Mouse (Mus musculus): ENCODE measurements at regions not wholly inside any gene's neighbourhood (a gene's known extent, or its start where the extent isn't known, plus 50 kb on each side); places are given as distances from the start of the nearest gene placed in this dataset.

DNA sequence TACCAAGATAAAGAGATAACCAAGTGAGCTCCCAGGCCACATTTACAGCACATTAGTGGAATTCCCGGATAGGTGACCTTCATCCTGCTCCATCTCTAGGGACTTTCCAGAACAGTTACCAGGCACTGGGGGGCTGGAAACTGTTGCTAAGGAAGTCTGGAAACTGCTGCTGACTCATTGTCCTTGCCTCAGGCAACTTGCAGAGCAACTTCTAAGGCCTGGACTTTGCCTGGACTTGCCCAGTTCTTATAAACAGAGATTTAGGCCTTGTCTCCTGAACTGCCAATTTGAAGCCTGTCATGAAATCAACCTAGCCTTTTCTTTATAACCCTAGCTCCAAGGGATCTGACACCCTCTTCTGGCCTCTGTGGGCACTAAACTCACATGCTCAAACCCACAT, 224.0 kb upstream of the Gm6657 start:
- no peak for ATAC-seq (ENCODE audit: borderline replicate concordance, extremely low read depth, low FRiP score, low TSS enrichment)
- Histone ChIP-seq H3K4me1 (no peaks in the 10 kb centered on the region), H3K4me2 (no peak overlapping the region), H3K27ac (no peak overlapping the region), H3K27me3 (no peaks in the 10 kb centered on the region), H3K36me3 (no peaks in the 10 kb centered on the region), H3K9ac (no peak overlapping the region), H3K9me3 (no peaks in the 10 kb centered on the region), H3K4me3 (no peak overlapping the region)
- WGBS: 83% methylated on average over 1 of the region's 1 CpGs

DNA sequence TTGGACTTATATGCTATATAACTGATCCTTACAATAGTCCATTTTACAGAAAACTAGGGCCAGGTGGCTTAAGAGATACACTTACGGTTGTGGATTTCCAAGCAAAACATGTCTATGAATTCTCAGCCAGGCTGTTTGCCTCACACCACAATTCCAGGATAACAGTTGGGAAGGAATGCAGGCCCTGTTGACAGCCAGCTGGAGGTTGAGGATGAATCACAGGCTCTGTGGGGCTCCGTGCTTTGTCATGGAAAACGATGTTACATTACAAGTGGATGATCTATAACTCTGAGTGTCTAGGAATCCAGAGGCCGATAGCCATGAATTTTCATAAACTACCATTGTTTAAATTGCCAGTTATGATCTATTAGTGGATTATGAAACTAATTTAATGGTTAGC, 221.9 kb upstream of the Gm6657 start:
- H3K4me2 ChIP-seq: no peak overlapping the region
- H3K27ac ChIP-seq: no peak overlapping the region
- WGBS: 43% methylated on average over 4 of the region's 4 CpGs
- H3K9ac ChIP-seq: no peak overlapping the region
- no peak for ATAC-seq (ENCODE audit: borderline replicate concordance, extremely low read depth, low FRiP score, low TSS enrichment)
- H3K4me1 ChIP-seq: no peaks in the 10 kb centered on the region
- no peak overlapping the region for H3K4me3 ChIP-seq
- no peaks in the 10 kb centered on the region for H3K9me3 ChIP-seq
- no peaks in the 10 kb centered on the region for H3K36me3 ChIP-seq
- no peaks in the 10 kb centered on the region for H3K27me3 ChIP-seq

DNA sequence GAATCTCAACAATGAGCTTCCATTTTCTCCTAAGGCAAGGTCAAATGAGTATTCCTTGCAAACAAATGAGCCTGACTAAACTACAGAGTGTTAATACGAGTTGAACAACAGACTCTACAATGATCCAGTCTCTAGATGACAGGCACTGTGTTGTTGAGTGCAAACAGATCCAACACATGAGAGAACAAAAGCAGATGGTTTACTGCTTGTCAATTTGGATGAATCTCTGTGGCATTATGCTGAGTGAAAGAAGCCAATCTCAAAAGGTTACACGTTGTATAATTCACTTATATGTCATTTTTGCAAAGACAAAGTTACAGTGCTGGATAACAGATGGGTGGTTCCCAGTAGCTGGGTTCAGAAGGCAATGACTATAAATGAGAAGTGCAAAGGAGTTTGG, 217.1 kb upstream of the Gm6657 start:
- no peaks in the 10 kb centered on the region for H3K4me1 ChIP-seq
- H3K9me3 ChIP-seq: no peaks in the 10 kb centered on the region
- WGBS: 73% methylated on average over 2 of the region's 2 CpGs
- H3K4me3 ChIP-seq: no peak overlapping the region
- H3K4me2 ChIP-seq: no peak overlapping the region
- H3K9ac ChIP-seq: no peak overlapping the region
- no peak for ATAC-seq (ENCODE audit: borderline replicate concordance, extremely low read depth, low FRiP score, low TSS enrichment)
- no peaks in the 10 kb centered on the region for H3K27me3 ChIP-seq
- no peak overlapping the region for H3K27ac ChIP-seq
- no peaks in the 10 kb centered on the region for H3K36me3 ChIP-seq

DNA sequence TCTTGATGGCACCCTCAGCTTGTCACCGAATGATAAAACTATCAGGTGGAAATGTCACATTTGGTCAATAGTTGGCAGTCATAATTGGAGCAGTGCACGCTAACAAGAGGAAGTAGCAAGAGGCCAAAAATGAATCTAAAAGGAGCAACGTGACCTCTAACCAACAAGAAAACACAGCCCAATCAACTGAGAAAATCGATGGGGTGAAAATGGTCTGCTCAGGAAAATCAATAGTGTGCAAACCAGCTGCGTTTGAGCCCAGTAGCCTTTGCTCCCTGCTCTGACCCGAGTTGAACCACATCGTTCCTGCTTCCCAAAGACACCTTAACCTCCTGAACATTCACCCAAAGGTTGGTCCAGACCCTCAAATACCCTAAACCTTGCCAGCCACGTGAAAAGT, 207.3 kb upstream of the Gm6657 start:
- Histone ChIP-seq H3K36me3 (no peaks in the 10 kb centered on the region), H3K27me3 (no peaks in the 10 kb centered on the region), H3K4me1 (no peaks in the 10 kb centered on the region), H3K9ac (no peak overlapping the region), H3K4me3 (no peak overlapping the region), H3K4me2 (no peak overlapping the region), H3K9me3 (no peaks in the 10 kb centered on the region), H3K27ac (no peak overlapping the region)
- no peak for ATAC-seq (ENCODE audit: borderline replicate concordance, extremely low read depth, low FRiP score, low TSS enrichment)
- 69% methylated on average over 8 of the region's 8 CpGs for WGBS

DNA sequence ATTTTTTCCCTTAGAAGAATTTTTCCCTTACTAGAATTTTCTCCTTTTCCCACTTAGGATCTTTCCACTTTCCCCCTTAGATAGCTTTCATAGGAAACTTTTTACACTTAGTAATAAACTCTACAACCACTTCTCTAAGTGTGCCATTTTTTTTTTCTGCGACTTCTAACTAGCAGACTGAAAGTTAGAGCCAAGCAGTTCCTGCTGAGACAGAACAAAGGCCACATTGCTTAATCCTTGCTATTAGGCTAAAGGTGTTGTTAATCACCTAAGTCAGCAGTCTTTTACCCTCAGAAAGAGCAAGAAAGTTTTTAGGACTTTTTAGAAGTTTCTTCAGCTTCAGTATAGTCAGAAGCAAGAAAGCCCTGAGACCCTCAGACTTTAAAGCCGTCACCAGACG, 204.3 kb upstream of the Gm6657 start:
- no peaks in the 10 kb centered on the region for H3K4me1 ChIP-seq
- no peak for ATAC-seq (ENCODE audit: borderline replicate concordance, extremely low read depth, low FRiP score, low TSS enrichment)
- H3K4me2 ChIP-seq: no peak overlapping the region
- H3K9ac ChIP-seq: no peak overlapping the region
- H3K36me3 ChIP-seq: no peaks in the 10 kb centered on the region
- no peaks in the 10 kb centered on the region for H3K27me3 ChIP-seq
- 39% methylated on average over 3 of the region's 3 CpGs for WGBS
- H3K4me3 ChIP-seq: no peak overlapping the region
- no peaks in the 10 kb centered on the region for H3K9me3 ChIP-seq
- no peak overlapping the region for H3K27ac ChIP-seq

DNA sequence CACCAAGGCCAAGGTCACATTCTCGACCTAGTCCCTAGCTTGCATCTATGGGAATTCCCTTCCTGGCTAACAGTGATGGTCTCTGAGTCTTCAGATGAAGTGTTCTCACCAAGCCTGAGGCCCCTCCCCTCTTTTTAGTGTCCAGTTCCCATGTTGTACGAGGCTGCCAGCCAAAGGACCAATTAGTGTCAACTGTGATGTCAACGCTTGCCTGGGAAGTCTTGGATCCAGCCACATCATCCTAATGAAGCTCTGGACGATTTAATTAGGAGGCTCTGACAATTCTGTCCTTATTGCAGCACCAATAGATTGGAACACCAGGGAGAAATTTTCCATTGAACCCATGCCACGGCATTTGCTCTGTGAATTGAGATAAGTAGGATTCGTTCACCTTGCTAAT, 202.4 kb upstream of the Gm6657 start:
- Histone ChIP-seq H3K27ac (no peak overlapping the region), H3K36me3 (no peaks in the 10 kb centered on the region), H3K4me3 (no peak overlapping the region), H3K9ac (no peak overlapping the region), H3K4me2 (no peak overlapping the region), H3K9me3 (no peaks in the 10 kb centered on the region), H3K4me1 (no peaks in the 10 kb centered on the region), H3K27me3 (no peaks in the 10 kb centered on the region)
- ATAC-seq (ENCODE audit: borderline replicate concordance, extremely low read depth, low FRiP score, low TSS enrichment): no peak
- WGBS: 51% methylated on average over 6 of the region's 6 CpGs

DNA sequence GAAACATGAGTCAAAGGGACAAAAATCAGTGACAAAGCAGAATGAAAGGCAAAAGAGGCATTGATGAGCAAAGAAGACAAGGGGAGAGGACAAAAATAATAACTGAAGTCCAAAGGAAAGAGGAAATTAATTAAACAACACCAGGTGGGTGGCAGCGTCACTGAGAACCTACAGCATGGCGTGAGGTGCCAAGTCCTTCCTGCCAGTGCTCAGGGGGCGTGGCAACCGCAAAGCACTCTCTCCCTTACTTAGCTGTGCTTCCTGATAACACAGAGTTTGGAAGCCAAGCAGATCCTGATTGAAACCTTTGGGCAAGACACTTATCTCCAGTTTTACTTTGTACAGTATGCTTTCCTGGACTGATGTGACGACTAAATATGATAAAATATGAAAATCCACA, 199.9 kb upstream of the Gm6657 start:
- Histone ChIP-seq H3K4me2 (no peak overlapping the region), H3K27me3 (no peaks in the 10 kb centered on the region), H3K9me3 (no peaks in the 10 kb centered on the region), H3K27ac (no peak overlapping the region), H3K4me1 (no peaks in the 10 kb centered on the region), H3K9ac (no peak overlapping the region), H3K36me3 (no peaks in the 10 kb centered on the region), H3K4me3 (no peak overlapping the region)
- WGBS: 66% methylated on average over 5 of the region's 5 CpGs
- no peak for ATAC-seq (ENCODE audit: borderline replicate concordance, extremely low read depth, low FRiP score, low TSS enrichment)

DNA sequence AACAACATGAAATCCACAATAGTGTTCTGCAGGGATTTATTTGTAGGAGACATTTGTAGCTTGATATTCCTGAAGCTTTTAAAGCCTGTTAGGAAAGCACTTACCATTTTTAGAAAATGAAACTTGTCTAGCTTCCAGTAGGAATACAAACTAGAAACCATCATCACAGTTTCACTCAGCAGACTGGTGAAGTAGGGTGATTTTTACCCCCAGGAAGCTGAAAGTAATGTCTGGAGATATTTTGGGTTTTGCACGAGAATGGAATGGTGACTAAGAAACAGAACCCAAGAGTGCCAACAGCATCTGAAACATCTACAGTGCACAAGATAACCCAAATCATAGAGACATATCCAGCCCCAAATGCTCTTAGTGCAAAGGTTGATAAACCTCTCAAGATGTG, 196.1 kb upstream of the Gm6657 start:
- no peak overlapping the region for H3K4me2 ChIP-seq
- H3K4me1 ChIP-seq: no peaks in the 10 kb centered on the region
- WGBS: 88% methylated on average over 1 of the region's 1 CpGs
- no peak for ATAC-seq (ENCODE audit: borderline replicate concordance, extremely low read depth, low FRiP score, low TSS enrichment)
- H3K9ac ChIP-seq: no peak overlapping the region
- no peak overlapping the region for H3K27ac ChIP-seq
- no peak overlapping the region for H3K4me3 ChIP-seq
- no peaks in the 10 kb centered on the region for H3K36me3 ChIP-seq
- H3K9me3 ChIP-seq: no peaks in the 10 kb centered on the region
- H3K27me3 ChIP-seq: no peaks in the 10 kb centered on the region

DNA sequence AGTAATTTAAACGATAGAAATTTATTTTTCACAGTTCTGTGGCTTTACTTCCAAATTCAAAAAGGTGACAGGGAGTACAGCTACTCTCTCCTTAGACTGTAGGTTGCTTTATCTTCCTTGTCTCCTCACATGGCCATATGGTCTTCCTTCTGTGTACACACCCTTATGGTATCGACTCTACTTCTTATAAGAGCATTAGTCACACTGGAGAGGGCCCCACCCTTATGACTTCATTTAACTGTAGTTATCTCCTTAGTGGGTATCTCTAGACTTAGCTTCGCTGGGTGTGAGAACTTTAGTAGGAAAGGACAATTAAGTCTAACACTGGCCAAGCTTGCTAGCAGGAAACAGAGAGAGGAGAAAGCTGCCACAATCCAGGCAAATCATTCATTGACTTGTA, 193.6 kb upstream of the Gm6657 start:
- Histone ChIP-seq H3K9ac (no peak overlapping the region), H3K27me3 (no peaks in the 10 kb centered on the region), H3K4me2 (no peak overlapping the region), H3K4me3 (no peak overlapping the region), H3K9me3 (no peaks in the 10 kb centered on the region), H3K36me3 (no peaks in the 10 kb centered on the region), H3K27ac (no peak overlapping the region), H3K4me1 (no peaks in the 10 kb centered on the region)
- 77% methylated on average over 3 of the region's 3 CpGs for WGBS
- no peak for ATAC-seq (ENCODE audit: borderline replicate concordance, extremely low read depth, low FRiP score, low TSS enrichment)

DNA sequence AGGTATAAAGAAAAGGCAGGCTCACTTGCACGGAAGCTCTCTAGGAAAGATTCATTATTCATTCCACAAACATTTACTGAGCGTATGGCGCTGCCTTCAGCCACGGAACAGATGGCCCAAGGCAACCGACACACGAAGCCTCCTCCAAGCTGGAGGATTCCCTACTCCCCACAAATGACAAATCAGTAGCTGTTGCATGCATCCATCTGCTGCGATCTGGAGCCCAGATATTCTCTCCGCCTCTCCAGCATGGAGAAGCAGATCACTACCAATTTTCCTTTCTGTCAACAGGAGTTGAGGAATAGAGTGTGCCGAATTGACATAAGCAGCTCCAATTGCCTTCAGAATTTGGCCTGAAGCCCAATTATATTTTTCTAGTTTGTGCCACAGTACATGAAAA, 192.2 kb upstream of the Gm6657 start:
- H3K9ac ChIP-seq: no peak overlapping the region
- H3K27ac ChIP-seq: no peak overlapping the region
- H3K36me3 ChIP-seq: no peaks in the 10 kb centered on the region
- H3K4me1 ChIP-seq: no peaks in the 10 kb centered on the region
- H3K27me3 ChIP-seq: no peaks in the 10 kb centered on the region
- H3K4me3 ChIP-seq: no peak overlapping the region
- H3K9me3 ChIP-seq: no peaks in the 10 kb centered on the region
- no peak overlapping the region for H3K4me2 ChIP-seq
- peak; percentile 49; the same call in 1 of the 2 replicates for ATAC-seq (ENCODE audit: borderline replicate concordance, extremely low read depth, low FRiP score, low TSS enrichment)
- WGBS: 54% methylated on average over 9 of the region's 9 CpGs

DNA sequence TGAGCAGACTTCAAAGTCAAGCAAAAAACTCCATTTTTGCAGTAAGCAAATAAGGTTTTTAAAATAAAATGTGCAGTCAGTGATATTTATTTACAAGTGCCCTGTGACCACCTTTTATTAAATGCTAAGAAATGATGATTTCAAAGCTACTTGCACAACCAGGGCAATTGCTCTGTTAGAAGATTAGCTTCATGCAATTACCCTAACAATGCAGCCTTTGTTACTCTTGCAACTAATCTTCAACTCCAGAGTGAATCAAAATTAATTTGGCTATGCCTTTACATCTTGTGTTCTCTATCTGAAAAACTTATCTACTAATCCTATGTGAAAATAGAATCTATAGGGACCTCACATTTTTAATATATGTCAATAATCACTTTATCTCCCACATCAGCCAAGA, 160.3 kb upstream of the Gm6657 start:
- no peak overlapping the region for H3K9ac ChIP-seq
- no peak overlapping the region for H3K4me3 ChIP-seq
- no peaks in the 10 kb centered on the region for H3K27me3 ChIP-seq
- no peaks in the 10 kb centered on the region for H3K36me3 ChIP-seq
- no peak overlapping the region for H3K27ac ChIP-seq
- ATAC-seq (ENCODE audit: borderline replicate concordance, extremely low read depth, low FRiP score, low TSS enrichment): no peak
- no peaks in the 10 kb centered on the region for H3K4me1 ChIP-seq
- no peak overlapping the region for H3K4me2 ChIP-seq
- H3K9me3 ChIP-seq: no peaks in the 10 kb centered on the region

DNA sequence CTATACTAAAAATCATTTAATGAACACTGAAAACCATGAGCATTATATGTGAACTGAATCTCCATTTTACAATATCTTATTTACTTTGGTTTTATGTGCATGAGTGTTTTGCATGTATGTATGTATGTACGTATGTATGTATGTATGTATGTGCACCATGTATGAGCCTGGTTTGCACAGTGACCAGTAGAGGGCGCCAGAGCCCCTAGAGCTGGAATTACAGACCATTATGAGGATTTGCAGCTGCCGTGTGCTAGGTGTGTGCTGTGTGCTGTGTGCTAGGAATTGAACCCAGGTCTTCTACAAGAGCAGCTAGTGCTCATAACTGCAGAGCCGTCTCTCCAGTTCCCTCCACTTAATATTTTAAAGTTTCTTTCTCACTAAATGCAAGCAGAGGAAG, 147.5 kb upstream of the Gm6657 start:
- Histone ChIP-seq H3K9ac (no peak overlapping the region), H3K4me2 (no peak overlapping the region), H3K36me3 (no peaks in the 10 kb centered on the region), H3K4me1 (no peaks in the 10 kb centered on the region), H3K27ac (no peak overlapping the region), H3K27me3 (no peaks in the 10 kb centered on the region), H3K9me3 (no peaks in the 10 kb centered on the region; the same call in 1 of the 2 replicates), H3K4me3 (no peak overlapping the region)
- 76% methylated on average over 4 of the region's 4 CpGs for WGBS
- ATAC-seq (ENCODE audit: borderline replicate concordance, extremely low read depth, low FRiP score, low TSS enrichment): no peak

DNA sequence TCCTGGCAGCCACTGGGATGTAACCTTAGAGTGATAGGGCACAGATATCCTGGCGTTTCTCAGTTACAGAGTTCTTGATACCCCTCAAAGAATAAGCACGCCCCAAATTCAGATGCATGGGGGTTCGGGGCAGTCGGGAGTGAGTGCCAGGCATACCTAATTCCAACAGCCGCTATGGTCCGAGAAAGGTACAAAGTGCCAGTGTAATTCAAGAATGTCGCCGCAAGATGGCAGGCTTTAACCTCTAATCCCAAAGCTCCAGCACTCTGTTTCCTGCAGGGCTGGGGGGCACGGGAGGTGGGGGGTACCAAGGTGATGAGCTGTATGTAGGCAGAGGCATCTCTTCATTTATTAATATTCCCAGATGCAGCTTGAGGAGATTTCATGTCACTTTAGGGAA, 138.1 kb upstream of the Gm6657 start:
- no peak for ATAC-seq (ENCODE audit: borderline replicate concordance, extremely low read depth, low FRiP score, low TSS enrichment)
- no peaks in the 10 kb centered on the region for H3K9me3 ChIP-seq
- no peak overlapping the region for H3K4me3 ChIP-seq
- no peaks in the 10 kb centered on the region for H3K36me3 ChIP-seq
- no peaks in the 10 kb centered on the region for H3K27me3 ChIP-seq
- H3K4me1 ChIP-seq: no peaks in the 10 kb centered on the region
- H3K4me2 ChIP-seq: peak overlapping the region; percentile 33; the same call in 1 of the 2 replicates
- H3K9ac ChIP-seq: no peak overlapping the region
- no peak overlapping the region for H3K27ac ChIP-seq
- 2% methylated on average over 9 of the region's 9 CpGs for WGBS
